Mouse (Mus musculus): ENCODE data around the gene Arhgef12. TPM values are rescaled to one million over a fixed set of nuclear protein-coding genes. Genes with fewer than 3 reads are reported as not detected.

Gene Arhgef12
- polyA plus RNA-seq, 1 experiment from 2014 or later: 11.2 TPM

DNA sequence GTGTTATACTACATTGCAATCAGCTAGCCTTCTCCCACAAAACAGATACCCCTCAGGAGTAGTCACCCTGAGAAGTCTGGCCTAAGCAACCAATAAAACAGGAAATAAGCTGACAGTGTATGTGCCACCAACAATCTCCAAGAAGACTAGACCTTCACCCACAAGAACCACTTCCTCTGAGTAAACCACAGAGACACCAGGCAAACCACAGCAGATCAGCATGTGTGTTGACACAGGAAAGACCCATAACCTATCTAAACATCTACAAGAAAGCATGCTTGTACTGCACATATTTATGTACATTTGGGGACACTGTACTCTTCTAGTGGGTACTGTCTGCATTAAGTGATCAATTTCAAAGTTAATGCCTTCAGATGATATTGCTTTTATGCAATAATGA is 10.7 kb downstream of the Arhgef12 start:
- Histone ChIP-seq H3K9me3 (replicated peaks; ENCODE audit: control insufficient read depth, low read length) (no peaks in the 10 kb centered on the region), H3K27me3 (ENCODE audit: control insufficient read depth, insufficient read depth, low read length) (no peaks in the 10 kb centered on the region), H3K9ac (ENCODE audit: low read length) (no peak overlapping the region), H3K4me2 (ENCODE audit: low read depth, low read length) (no peak overlapping the region), H3K4me3 (replicated peaks; ENCODE audit: low read length) (no peak overlapping the region), H3K4me1 (ENCODE audit: control insufficient read depth, insufficient read depth, low read length) (peaks cover 12% of the 10 kb centered on the region), H3K36me3 (ENCODE audit: control insufficient read depth, insufficient read depth, low read length) (no peaks in the 10 kb centered on the region), H3K27ac (ENCODE audit: low read length) (no peak overlapping the region)
- ATAC-seq (ENCODE audit: insufficient read depth, low FRiP score): no peak

DNA sequence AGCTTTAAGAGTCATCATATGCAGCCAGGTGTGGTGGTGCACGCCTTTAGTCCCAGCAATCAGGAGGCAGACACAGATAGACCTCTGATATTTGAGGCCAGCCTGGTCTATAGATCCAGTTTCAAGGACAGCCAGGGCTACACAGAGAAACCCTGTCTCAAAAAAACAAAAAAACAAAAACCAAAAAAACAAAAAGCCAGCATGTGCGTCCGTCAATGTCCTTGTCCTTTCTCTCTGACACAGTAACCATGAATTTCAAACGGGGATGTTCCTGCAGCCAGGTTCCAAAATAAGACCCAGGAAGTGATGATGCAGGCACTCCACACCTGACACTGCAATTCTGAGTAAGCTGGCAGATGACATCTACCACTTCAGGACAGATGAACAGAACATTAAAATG is 12.2 kb downstream of the Arhgef12 start:
- Histone ChIP-seq H3K27ac (ENCODE audit: low read length) (no peak overlapping the region), H3K9me3 (replicated peaks; ENCODE audit: control insufficient read depth, low read length) (no peaks in the 10 kb centered on the region), H3K4me3 (replicated peaks; ENCODE audit: low read length) (no peak overlapping the region), H3K9ac (ENCODE audit: low read length) (no peak overlapping the region), H3K4me1 (ENCODE audit: control insufficient read depth, insufficient read depth, low read length) (peaks cover 12% of the 10 kb centered on the region), H3K36me3 (ENCODE audit: control insufficient read depth, insufficient read depth, low read length) (no peaks in the 10 kb centered on the region), H3K4me2 (ENCODE audit: low read depth, low read length) (no peak overlapping the region), H3K27me3 (ENCODE audit: control insufficient read depth, insufficient read depth, low read length) (no peaks in the 10 kb centered on the region)
- ATAC-seq (ENCODE audit: insufficient read depth, low FRiP score): no peak
- WGBS: 84% methylated on average over 4 of the region's 4 CpGs

DNA sequence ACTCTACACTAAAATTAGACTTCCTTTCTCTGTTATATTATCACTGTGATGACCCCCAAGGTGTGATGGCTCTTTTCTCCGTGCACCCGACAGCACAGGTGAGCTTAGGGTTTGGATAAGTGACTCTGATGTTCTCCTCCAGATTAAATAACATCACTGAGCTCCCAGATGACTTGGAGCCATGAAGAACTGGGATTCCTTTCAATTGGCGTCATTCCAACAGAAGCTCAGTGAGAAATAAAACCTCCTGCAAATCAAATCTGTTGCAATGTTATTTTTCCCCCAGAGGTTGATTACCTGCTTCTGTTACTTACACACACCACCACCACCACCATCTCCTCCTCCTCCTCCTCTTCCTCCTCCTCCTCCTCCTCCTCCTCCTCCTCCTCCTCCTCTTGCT is 13.2 kb downstream of the Arhgef12 start:
- Histone ChIP-seq H3K4me2 (ENCODE audit: low read depth, low read length) (no peak overlapping the region), H3K36me3 (ENCODE audit: control insufficient read depth, insufficient read depth, low read length) (no peaks in the 10 kb centered on the region), H3K4me1 (ENCODE audit: control insufficient read depth, insufficient read depth, low read length) (peaks cover 11% of the 10 kb centered on the region), H3K9me3 (replicated peaks; ENCODE audit: control insufficient read depth, low read length) (no peaks in the 10 kb centered on the region), H3K4me3 (replicated peaks; ENCODE audit: low read length) (no peak overlapping the region), H3K9ac (ENCODE audit: low read length) (no peak overlapping the region), H3K27ac (ENCODE audit: low read length) (no peak overlapping the region), H3K27me3 (ENCODE audit: control insufficient read depth, insufficient read depth, low read length) (no peaks in the 10 kb centered on the region)
- ATAC-seq (ENCODE audit: insufficient read depth, low FRiP score): no peak
- WGBS: 71% methylated on average over 3 of the region's 3 CpGs

DNA sequence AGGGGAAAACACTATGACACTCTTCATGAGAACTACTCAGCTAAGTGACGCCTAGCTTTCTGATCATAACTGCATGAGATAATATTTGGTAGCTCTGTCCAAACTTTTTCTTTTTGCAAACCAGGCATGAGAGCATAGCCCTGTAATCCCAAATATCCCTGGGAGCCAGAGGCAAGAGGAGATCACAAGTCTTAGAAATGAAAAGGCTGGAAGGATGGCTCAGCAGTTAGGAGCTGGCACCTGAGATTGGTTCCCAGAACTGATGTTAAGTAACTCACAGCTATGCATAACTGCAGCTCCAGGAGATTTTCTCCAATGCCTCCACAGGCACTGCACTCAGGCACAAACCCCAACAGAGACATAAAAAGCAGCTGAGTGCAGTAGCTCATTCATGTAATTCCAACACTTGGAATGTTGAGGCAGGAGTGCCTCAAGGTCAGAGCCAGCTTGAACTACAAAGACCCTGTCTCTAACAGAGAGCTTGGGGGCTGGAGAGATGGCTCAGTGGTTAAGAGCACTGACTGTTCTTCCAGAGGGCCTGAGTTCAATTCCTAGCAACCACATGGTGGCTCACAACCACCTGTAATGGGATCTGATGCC is 21.3 kb downstream of the Arhgef12 start:
- no peak for ATAC-seq (ENCODE audit: insufficient read depth, low FRiP score)
- Histone ChIP-seq H3K9me3 (replicated peaks; ENCODE audit: control insufficient read depth, low read length) (no peaks in the 10 kb centered on the region), H3K36me3 (ENCODE audit: control insufficient read depth, insufficient read depth, low read length) (no peaks in the 10 kb centered on the region), H3K27me3 (ENCODE audit: control insufficient read depth, insufficient read depth, low read length) (no peaks in the 10 kb centered on the region), H3K27ac (ENCODE audit: low read length) (peak overlapping the region; percentile 53), H3K9ac (ENCODE audit: low read length) (no peak overlapping the region), H3K4me3 (replicated peaks; ENCODE audit: low read length) (no peak overlapping the region), H3K4me2 (ENCODE audit: low read depth, low read length) (no peak overlapping the region), H3K4me1 (ENCODE audit: control insufficient read depth, insufficient read depth, low read length) (peaks cover 10% of the 10 kb centered on the region; the same call in 1 of the 2 replicates)
- 60% methylated on average over 1 of the region's 1 CpGs for WGBS

DNA sequence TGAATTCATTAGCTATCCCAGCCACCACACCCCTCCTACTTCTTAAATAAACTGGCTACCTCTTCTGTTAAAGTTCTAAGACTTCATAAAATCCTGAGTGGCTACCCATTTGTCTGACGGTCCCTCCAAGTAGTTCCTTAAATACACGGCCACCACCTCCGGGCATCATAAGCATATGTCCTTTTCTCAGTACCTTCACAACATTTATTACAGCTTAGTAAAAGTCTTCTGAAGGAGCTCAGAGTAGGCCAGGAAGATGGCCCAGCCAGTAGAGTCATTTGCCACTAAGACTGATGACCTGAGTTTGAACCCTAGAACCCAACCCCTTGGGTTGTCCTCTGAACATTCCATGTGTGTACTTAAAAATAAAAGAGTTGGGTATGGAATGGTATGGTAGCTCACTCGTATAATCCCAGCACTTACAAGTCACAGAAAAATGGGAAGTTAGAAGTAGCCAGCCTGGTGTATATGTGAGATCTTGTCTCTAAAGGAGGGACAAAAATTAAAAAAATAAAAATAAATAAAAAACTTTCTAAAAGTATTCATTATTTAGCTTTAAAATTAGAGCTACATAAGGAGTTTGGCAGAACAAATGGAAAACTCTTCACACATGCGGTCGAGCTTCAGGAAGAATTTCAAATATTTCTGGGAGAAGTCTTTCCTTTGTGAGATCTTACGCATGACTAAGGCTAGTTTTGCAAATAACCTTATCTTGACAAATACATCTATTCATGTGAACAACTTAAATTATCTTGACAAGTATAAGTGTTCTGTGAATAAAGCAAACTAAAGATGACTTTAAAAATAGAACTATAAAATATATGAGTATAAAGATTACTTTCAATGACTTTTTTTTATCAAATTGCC is 22.3 kb downstream of the Arhgef12 start:
- H3K27me3 ChIP-seq (ENCODE audit: control insufficient read depth, insufficient read depth, low read length): no peaks in the 10 kb centered on the region
- H3K4me2 ChIP-seq (ENCODE audit: low read depth, low read length): no peak overlapping the region
- H3K9ac ChIP-seq (ENCODE audit: low read length): no peak overlapping the region
- peaks cover 13% of the 10 kb centered on the region; the same call in 1 of the 2 replicates for H3K4me1 ChIP-seq (ENCODE audit: control insufficient read depth, insufficient read depth, low read length)
- no peaks in the 10 kb centered on the region for H3K9me3 ChIP-seq (replicated peaks; ENCODE audit: control insufficient read depth, low read length)
- WGBS: 57% methylated on average over 7 of the region's 7 CpGs
- H3K4me3 ChIP-seq (replicated peaks; ENCODE audit: low read length): no peak overlapping the region
- no peaks in the 10 kb centered on the region for H3K36me3 ChIP-seq (ENCODE audit: control insufficient read depth, insufficient read depth, low read length)
- peak; percentile 58; the same call in 1 of the 2 replicates for ATAC-seq (ENCODE audit: insufficient read depth, low FRiP score)
- no peak overlapping the region for H3K27ac ChIP-seq (ENCODE audit: low read length)

GRCm38 (mm10) chr9:43083441-43084055 is 23.5 kb downstream of the Arhgef12 start:
- no peak for ATAC-seq (ENCODE audit: insufficient read depth, low FRiP score)
- Histone ChIP-seq H3K27me3 (ENCODE audit: control insufficient read depth, insufficient read depth, low read length) (no peaks in the 10 kb centered on the region), H3K27ac (ENCODE audit: low read length) (no peak overlapping the region), H3K36me3 (ENCODE audit: control insufficient read depth, insufficient read depth, low read length) (no peaks in the 10 kb centered on the region), H3K9ac (ENCODE audit: low read length) (no peak overlapping the region), H3K4me3 (replicated peaks; ENCODE audit: low read length) (no peak overlapping the region), H3K9me3 (replicated peaks; ENCODE audit: control insufficient read depth, low read length) (no peaks in the 10 kb centered on the region), H3K4me1 (ENCODE audit: control insufficient read depth, insufficient read depth, low read length) (peaks cover 13% of the 10 kb centered on the region; the same call in 1 of the 2 replicates), H3K4me2 (ENCODE audit: low read depth, low read length) (no peak overlapping the region)
- WGBS: 56% methylated on average over 7 of the region's 7 CpGs

DNA sequence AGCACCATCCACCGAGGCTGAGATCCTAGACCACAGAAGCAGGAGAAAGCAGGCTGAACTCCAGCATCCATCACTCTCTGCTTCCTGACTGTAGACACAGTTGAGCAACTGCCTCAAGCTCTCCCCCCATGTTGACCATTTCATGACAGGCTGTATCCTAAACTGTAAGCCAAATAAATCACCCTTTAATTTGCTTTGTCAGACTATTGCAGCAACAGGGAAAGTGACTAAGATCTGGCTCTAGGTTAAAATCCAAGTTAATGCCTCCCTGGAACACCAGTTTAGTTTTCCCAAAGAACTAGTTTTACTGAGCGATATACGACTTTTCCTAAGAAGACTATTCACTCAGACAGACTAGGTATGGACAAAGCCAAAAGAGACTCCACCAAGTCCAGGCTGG is 28.3 kb downstream of the Arhgef12 start:
- H3K27me3 ChIP-seq (ENCODE audit: control insufficient read depth, insufficient read depth, low read length): no peaks in the 10 kb centered on the region
- H3K9me3 ChIP-seq (replicated peaks; ENCODE audit: control insufficient read depth, low read length): no peaks in the 10 kb centered on the region
- WGBS: 82% methylated on average over 3 of the region's 3 CpGs
- H3K27ac ChIP-seq (ENCODE audit: low read length): no peak overlapping the region
- peaks cover 9% of the 10 kb centered on the region; the same call in 1 of the 2 replicates for H3K4me1 ChIP-seq (ENCODE audit: control insufficient read depth, insufficient read depth, low read length)
- no peak overlapping the region for H3K4me2 ChIP-seq (ENCODE audit: low read depth, low read length)
- no peaks in the 10 kb centered on the region for H3K36me3 ChIP-seq (ENCODE audit: control insufficient read depth, insufficient read depth, low read length)
- no peak overlapping the region for H3K9ac ChIP-seq (ENCODE audit: low read length)
- no peak for ATAC-seq (ENCODE audit: insufficient read depth, low FRiP score)
- no peak overlapping the region for H3K4me3 ChIP-seq (replicated peaks; ENCODE audit: low read length)

GRCm38 (mm10) chr9:43076163-43076562 is 30.9 kb downstream of the Arhgef12 start:
- Histone ChIP-seq H3K36me3 (ENCODE audit: control insufficient read depth, insufficient read depth, low read length) (no peaks in the 10 kb centered on the region), H3K9me3 (replicated peaks; ENCODE audit: control insufficient read depth, low read length) (no peaks in the 10 kb centered on the region), H3K4me2 (ENCODE audit: low read depth, low read length) (no peak overlapping the region), H3K4me1 (ENCODE audit: control insufficient read depth, insufficient read depth, low read length) (peaks cover 14% of the 10 kb centered on the region; the same call in 1 of the 2 replicates), H3K27ac (ENCODE audit: low read length) (no peak overlapping the region), H3K4me3 (replicated peaks; ENCODE audit: low read length) (no peak overlapping the region), H3K9ac (ENCODE audit: low read length) (no peak overlapping the region), H3K27me3 (ENCODE audit: control insufficient read depth, insufficient read depth, low read length) (no peaks in the 10 kb centered on the region)
- WGBS: 64% methylated on average over 7 of the region's 7 CpGs
- ATAC-seq (ENCODE audit: insufficient read depth, low FRiP score): no peak

DNA sequence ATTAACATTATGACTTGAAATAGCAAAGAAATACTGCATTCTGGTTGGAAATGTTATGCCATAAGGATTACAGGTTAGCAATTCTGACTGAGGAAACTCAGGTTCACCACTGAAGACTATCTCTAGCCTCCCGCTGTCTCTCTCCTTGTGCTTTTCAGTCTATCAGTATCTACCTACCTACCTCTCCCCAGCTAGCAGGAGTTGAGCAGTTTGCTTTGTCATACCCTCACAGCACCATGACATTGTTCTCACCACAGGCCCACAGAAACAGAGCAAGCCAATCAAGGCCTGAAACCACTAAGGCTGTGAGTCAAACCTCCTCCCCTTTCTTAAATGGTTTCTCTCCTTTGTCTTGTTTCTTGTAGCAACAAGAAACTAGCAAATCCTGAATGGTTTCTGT is 32.4 kb downstream of the Arhgef12 start:
- Histone ChIP-seq H3K9me3 (replicated peaks; ENCODE audit: control insufficient read depth, low read length) (no peaks in the 10 kb centered on the region), H3K27me3 (ENCODE audit: control insufficient read depth, insufficient read depth, low read length) (no peaks in the 10 kb centered on the region), H3K4me2 (ENCODE audit: low read depth, low read length) (no peak overlapping the region), H3K9ac (ENCODE audit: low read length) (no peak overlapping the region), H3K4me1 (ENCODE audit: control insufficient read depth, insufficient read depth, low read length) (peaks cover 19% of the 10 kb centered on the region), H3K36me3 (ENCODE audit: control insufficient read depth, insufficient read depth, low read length) (no peaks in the 10 kb centered on the region), H3K27ac (ENCODE audit: low read length) (peak overlapping the region; percentile 10; the same call in 1 of the 2 replicates), H3K4me3 (replicated peaks; ENCODE audit: low read length) (no peak overlapping the region)
- WGBS: 89% methylated on average over 1 of the region's 1 CpGs
- peak; percentile 13; the same call in 1 of the 2 replicates for ATAC-seq (ENCODE audit: insufficient read depth, low FRiP score)

Data from stomach, embryonic 16.5 days (tissue).